Mouse (Mus musculus): ENCODE measurements around the gene Arhgap8. TPM values are rescaled to one million over a fixed set of nuclear protein-coding genes. Genes with fewer than 3 reads are reported as not detected.

Arhgap8 gene
- polyA plus RNA-seq, 1 experiment from 2014 or later, result 25.5 TPM

GRCm38 (mm10) chr15:84815171-84815570 is 95.3 kb downstream of the Arhgap8 start:
- no peaks in the 10 kb centered on the region for H3K4me1 ChIP-seq
- no peaks in the 10 kb centered on the region for H3K36me3 ChIP-seq
- H3K27ac ChIP-seq, result no peak overlapping the region
- H3K4me3 ChIP-seq, result no peak overlapping the region
- no peak for ATAC-seq (ENCODE audit: borderline replicate concordance, extremely low read depth, low FRiP score, low TSS enrichment)
- H3K9ac ChIP-seq, result no peak overlapping the region
- no peaks in the 10 kb centered on the region for H3K27me3 ChIP-seq
- 48% methylated on average over 4 of the region's 4 CpGs for WGBS
- no peak overlapping the region for H3K4me2 ChIP-seq
- H3K9me3 ChIP-seq, result no peaks in the 10 kb centered on the region

GRCm38 (mm10) chr15:84817589-84817988 is 97.7 kb downstream of the Arhgap8 start:
- 87% methylated on average over 3 of the region's 3 CpGs for WGBS
- Histone ChIP-seq H3K9ac (no peak overlapping the region), H3K27me3 (no peaks in the 10 kb centered on the region), H3K4me2 (no peak overlapping the region), H3K27ac (no peak overlapping the region), H3K4me3 (no peak overlapping the region), H3K4me1 (no peaks in the 10 kb centered on the region), H3K36me3 (no peaks in the 10 kb centered on the region), H3K9me3 (no peaks in the 10 kb centered on the region)
- no peak for ATAC-seq (ENCODE audit: borderline replicate concordance, extremely low read depth, low FRiP score, low TSS enrichment)

- no peaks in the 10 kb centered on the region for H3K4me1 ChIP-seq
- no peak for ATAC-seq (ENCODE audit: borderline replicate concordance, extremely low read depth, low FRiP score, low TSS enrichment)
- no peaks in the 10 kb centered on the region for H3K27me3 ChIP-seq
- no peaks in the 10 kb centered on the region for H3K36me3 ChIP-seq
- WGBS, result 81% methylated on average over 11 of the region's 11 CpGs
- no peaks in the 10 kb centered on the region for H3K9me3 ChIP-seq
- H3K9ac ChIP-seq, result no peak overlapping the region
- H3K27ac ChIP-seq, result no peak overlapping the region
- no peak overlapping the region for H3K4me3 ChIP-seq
- no peak overlapping the region for H3K4me2 ChIP-seq
Observed at GRCm38 (mm10) chr15:84818284-84818683, 98.4 kb downstream of the Arhgap8 start.

- no peak overlapping the region for H3K4me3 ChIP-seq
- ATAC-seq (ENCODE audit: borderline replicate concordance, extremely low read depth, low FRiP score, low TSS enrichment), result no peak
- H3K27ac ChIP-seq, result no peak overlapping the region
- no peaks in the 10 kb centered on the region for H3K27me3 ChIP-seq
- H3K36me3 ChIP-seq, result no peaks in the 10 kb centered on the region
- WGBS, result 83% methylated on average over 4 of the region's 4 CpGs
- no peaks in the 10 kb centered on the region for H3K9me3 ChIP-seq
- no peak overlapping the region for H3K9ac ChIP-seq
- H3K4me2 ChIP-seq, result no peak overlapping the region
- no peaks in the 10 kb centered on the region for H3K4me1 ChIP-seq
Observed at GRCm38 (mm10) chr15:84820811-84821210, 101.0 kb downstream of the Arhgap8 start.

Other genes starting within 250 kb of the Arhgap8 start
- 11.0 and 11.4 TPM in 2 replicates for gene Rtl6, start 162.2 kb upstream of the Arhgap8 start, polyA plus RNA-seq (2015; fragmentation: Nextera tagmentation; extraction: Ambion mirVana)
- gene Prr5, start 50.4 kb upstream of the Arhgap8 start, polyA plus RNA-seq (2015; fragmentation: Nextera tagmentation; extraction: Ambion mirVana), result 22.1 and 23.7 TPM in 2 replicates
- gene Phf21b, start 136.0 kb downstream of the Arhgap8 start, polyA plus RNA-seq (2015; fragmentation: Nextera tagmentation; extraction: Ambion mirVana), result 0.24 and 0.67 TPM in 2 replicates
- 0.38 and 0.44 TPM in 2 replicates for gene Gm29666, start 200.0 kb downstream of the Arhgap8 start, polyA plus RNA-seq (2015; fragmentation: Nextera tagmentation; extraction: Ambion mirVana)
- 37.5 and 39.8 TPM in 2 replicates for gene Nup50, start 203.4 kb downstream of the Arhgap8 start, polyA plus RNA-seq (2015; fragmentation: Nextera tagmentation; extraction: Ambion mirVana)